Mouse (Mus musculus) skeletal muscle tissue, adult 2 months (tissue): Measurements from ENCODE around the gene Rnaset2a.
"Not testable (repeated sequence)": the region's sequence is repeated elsewhere in the genome, so short reads cannot be mapped to it uniquely, and the experiment has no call there.

Experiments
- DNase-seq: peaks from one replicate; pipeline ENCODE4 v3.0.0-alpha.2; 2012; ENCODE audit warnings: low read depth, low spot score

Rnaset2a gene

DNA sequence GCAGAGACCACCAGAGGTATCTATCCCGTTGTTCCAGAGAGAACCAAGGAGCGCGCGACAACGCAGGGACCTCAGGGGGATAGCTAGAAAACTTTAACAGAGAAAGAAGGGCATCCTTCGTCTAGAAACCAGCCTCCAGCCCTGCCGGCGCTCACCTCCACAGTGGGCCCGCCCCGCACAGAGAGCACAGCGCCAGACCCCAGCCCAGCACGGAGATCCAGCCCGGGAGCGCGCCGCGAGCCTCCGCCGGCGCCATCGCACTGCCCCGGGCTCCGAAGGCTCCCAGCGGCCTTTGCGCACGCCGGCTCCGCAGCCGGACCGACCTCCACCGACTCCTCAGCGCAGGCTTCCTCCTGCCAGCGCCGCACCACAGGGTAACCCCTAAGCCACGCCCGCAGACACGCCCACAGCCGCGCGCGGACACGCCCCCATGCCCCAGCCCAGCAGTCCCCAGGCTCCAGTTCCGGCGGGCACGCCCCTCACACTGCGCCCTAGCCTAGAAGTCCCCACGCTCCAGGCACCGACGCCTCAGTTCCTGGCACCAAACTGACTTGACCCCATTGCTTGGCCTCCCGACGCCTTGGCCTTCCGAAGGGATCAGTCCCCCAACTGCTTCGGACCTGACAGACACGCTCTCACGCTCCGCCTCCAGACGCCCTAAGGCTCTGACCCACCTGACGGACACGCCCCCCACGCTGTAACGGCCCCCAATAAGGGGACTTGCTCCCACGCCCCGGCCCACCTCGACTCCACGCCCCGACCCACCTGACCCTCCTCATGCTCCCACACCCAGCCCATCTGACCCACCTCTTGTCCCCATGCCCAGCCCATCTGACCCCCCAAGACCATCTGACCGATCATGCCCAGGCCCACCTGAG, at the start of gene Rnaset2a, which contains the start of gene Gm49673:
TSS of gene Rnaset2a (minus strand) at position 659 of the 878 bp plus-strand sequence.
TSS of gene Gm49673 (minus strand) at position 350 of the 878 bp plus-strand sequence.
- not testable (repeated sequence) for DNase-seq

DNA sequence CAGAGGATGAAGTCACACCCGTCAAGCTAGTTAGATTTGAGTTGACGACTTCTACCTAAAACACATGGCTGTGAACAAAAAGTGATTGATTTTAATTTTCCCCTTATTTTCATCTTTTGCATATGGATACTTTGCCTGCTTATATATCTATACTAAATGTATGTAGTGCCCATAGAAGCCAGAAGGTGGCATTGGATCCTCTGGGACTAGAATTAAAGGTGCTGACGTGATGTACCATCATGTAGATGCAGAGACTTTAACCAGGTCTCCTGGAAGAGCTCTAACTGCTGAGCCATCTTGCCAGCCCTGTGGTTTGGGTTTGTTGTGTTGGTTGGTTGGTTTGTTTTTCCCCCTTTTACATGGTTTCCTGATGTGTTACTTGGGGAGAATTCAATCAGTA, 49.8 kb upstream of the Rnaset2a start:
- DNase-seq = no peak

DNA sequence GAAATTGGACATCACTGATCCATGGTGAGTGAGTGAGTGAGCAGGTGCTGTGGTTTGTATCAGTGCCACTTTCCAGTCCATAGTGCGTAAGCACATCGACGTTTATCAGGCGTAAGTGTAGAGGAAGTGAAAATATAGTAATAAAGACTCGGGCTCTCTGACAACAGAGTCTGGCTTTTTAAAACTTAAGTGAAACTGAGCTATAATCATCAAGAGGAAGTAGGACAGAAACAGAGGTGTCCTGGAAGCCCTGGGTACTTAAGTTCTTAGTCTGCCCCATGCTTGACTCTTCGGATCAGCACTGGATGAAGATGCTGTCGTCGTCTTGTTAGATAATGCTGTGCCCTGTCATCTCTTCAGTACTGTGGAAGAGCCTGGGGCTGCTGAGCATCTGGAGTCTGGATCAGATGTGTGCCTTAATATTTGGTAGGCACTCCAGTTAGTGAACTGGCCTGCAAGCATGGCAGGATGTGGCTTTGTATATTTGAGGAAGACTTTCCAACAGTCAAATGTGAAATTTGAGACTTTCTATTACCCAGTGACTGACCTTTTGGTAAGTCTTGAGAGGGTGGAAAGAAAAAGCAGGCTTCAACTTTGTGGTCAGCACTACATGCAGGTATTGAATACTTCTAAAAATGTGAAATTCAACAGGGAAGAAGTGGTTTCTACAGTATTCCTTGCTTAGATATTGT, 47.9 kb upstream of the Rnaset2a start:
- DNase-seq = peak; percentile 31

DNA sequence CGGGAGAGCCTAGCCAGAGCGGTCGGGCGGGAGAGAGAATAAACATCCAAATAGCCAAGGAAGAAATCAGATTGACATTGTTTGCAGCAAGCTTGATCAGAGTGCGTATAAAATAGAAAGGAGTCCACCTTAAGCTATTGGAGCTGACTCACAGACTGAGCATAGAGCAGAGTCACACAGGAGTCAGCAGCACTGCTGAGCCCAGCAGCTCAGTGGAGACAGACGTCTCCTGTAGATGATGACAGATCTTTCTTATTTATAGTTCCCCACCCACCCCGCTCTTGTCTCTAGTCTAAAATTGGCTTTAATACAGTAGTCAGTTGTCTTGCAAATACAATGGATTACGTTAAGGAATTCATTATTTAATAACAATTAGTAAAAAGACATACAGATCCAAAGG, 45.8 kb upstream of the Rnaset2a start:
- DNase-seq = no peak

DNA sequence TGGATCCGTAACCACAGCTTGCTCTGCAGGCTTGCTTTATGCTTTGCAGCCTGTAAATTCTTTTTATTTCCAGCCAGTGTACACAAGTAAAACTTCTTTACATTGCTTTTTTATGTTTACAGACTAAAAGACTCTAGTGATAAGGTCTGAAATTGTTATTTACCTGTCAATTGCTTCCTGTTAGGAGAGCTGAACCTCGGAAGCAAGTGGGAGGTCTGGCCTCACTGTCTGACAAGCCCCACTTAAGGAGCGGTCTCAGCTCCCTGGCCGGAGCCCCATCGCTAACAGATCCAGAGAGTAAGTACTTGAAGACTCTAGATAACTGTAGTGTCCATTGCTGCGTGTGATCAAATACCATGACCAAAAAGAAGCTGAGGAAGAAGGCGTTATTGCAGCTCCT, 36.3 kb upstream of the Rnaset2a start:
- no peak for DNase-seq

DNA sequence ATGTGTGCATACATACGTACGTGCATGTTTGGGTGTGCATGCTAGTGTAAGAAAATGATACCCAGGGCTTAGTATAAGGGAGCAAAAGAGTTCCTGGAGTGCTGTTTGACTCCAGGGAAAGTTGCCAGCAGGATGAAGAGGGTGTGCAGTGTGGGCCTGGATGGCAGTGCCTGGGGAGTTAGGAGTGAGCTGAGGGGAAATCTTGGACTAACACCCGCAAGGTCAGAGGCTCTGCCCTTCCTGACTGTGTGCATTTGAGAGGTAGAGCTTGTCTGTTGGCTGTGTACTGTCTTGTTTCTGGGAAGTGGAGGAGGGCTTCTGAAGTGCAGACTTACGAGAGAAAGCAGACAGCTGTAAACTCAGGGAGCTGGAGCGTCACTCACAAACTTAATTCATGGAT, 35.9 kb upstream of the Rnaset2a start:
- DNase-seq = no peak

DNA sequence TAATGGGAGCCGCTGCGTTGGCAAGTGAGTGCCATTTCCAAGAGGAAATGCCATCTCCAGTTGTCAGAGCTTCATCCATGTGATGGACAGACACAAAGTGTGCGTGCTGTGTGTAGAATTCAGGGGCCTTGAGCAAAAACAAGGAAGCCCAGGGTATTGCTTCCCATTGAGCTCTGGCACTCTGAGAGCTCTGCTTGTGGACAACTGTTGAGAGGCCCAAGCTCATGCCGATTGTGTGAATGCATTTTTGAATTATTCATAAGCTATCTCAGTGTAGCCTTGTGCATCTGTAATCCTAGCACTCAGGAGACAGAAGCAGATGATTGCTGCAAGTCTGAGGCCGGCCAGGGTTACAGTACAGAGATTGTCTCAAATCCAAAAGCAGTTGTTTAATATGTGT, 29.2 kb upstream of the Rnaset2a start:
- DNase-seq = no peak

DNA sequence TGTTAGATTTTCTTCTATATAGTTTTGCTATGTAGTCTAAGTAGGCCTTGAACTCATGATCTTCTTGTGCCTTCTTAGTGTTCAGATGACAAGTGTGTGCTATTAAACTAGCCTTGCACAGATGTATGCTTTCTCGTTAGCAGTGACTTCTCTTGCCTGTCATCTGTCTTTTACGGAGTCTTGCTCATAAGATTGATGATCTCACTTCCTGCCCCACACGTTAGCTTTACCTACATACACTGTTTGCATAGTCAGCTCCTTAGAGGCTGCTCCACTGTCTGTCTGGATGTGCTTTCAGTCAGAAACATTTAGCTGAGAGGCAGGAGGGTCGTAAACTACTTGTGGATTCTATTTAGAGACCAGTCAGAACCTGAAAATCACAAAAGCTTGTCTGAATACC, 23.2 kb upstream of the Rnaset2a start:
- DNase-seq = no peak

DNA sequence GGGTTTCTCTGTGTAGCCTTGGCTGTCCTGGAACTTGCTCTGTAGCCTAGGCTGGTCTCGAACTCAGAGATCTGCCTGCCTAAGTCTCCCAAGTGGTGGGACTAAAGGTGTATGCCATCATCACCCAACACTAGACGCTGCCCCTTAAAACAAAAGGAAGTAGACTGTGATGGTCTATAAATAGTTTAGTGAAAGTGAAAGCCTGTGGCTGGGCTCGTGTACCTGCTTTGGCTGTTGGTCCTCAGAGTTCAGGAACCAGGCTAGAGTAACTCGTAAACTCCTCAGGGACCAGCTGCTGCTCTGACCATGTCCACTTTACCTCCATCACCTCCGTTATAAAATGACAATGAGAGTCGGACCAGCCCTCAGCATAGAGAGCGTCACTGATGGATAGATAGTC, 22.4 kb upstream of the Rnaset2a start:
- no peak for DNase-seq

DNA sequence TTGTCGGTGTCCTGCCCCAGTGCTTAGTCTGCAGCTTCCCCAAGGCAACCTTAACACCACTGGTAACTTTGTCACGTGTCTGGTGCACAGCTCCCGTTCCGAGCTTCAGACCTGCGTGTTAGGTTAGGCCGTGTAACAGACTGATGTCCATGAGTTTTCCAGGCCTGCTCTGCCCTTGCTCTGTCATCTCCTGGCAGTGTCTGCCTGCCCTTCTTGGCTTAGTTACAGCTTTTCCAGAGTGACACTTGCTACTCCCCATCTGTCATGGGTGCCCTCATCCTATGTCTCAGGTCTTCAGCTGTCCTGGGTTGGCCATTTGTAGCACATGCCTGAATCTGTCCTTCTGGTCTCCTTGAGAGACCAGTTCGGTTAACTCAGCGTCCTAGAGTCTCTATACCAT, 19.5 kb upstream of the Rnaset2a start:
- not testable (repeated sequence) for DNase-seq

DNA sequence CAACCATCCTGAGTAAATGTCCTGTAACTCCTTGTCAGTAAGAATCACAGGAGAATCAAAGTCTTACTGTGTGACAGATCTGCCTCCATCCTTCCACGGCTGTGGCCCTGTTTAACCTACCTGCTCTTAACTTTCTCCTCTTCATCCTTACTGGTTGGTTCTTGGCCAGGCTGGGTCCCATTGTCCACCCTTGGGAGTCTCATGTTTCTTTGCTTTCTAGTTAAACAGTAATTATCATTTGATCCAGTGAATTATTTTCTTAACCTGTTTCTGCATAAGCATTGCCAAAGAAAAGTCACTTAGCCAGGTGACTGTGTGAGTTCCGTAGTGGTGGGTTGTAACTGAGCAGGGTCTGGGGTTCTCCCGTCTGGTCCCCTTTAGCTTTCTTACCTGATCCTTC, 18.6 kb upstream of the Rnaset2a start:
- DNase-seq = not testable (repeated sequence)

DNA sequence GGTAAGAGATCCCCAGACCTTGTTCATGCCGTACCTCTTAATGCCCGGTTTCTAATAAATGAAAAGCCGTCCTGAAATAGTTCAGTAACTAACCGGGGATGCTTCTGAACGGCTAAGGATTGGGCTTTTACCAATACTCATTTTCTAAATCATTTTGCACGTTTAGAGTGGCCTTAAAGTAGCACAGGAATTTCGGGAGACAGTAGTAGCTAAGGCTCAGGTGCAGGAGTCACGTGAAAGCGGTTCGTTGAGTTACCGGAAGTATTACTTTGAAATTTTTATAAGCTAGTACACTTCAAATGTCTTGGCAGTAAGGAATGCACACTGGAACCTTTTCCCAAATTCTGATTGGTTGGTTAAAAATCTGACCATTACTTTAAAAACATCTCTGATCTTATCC, 18.1 kb upstream of the Rnaset2a start:
- not testable (repeated sequence) for DNase-seq

DNA sequence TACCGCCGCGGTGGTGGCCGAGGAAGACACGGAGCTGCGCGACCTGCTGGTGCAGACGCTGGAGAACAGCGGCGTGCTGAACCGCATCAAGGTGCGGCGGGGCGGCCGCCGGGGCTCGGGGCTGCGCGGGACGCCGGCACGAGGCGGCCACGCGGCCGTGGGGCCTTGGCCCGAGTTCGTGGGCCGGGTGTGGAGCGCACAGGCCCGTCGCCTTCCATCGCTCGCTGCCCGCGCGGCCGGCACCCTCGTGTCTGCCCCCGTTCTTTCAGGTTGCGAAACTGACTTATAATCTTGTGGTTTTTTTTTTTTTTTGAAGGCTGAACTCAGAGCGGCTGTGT, 17.7 kb upstream of the Rnaset2a start:
- not testable (repeated sequence) for DNase-seq

DNA sequence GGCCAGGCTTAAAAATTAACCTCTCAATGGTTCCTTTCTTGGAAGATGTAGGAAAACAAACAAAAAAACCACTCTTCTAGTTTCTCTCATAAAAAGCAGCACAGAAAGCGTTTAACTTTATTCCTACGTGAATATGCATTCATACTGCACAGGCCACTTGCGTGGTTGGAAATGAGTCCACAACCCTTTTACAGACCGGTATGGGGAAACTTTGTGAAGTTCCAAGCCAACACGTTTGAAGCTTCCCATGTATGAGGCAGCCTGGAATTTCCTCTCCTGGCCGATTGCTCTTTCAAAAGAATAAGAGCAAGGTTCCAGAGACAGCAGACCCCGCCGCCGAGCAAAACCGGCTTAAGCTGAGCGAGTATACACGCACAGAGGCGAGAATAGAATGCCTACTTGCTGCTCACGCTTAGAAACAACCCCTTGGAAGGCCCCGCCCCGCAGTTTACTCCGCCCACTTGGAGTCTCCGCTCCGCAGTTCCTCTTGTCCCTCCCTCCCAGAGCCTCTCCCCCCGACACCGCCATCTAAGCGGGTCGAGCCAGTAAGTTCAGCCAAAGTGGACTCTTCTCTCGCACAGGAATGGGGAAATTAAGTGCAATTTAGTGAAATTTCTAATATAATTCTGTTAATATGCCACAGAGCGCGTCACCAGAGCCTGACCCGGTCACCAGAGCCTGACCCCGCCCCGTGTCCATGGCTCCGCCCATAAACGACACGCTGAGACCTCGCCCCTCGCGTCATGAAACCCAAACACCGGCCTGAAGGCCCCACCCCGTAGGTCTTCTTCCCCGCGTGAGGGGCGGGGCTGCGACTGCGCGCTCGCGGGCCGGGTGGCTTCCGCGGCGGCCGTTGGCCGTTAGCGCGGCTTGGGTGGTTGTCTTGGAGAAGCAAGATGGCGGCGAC, 17.1 kb upstream of the Rnaset2a start, which contains the start of gene Fgfr1op:
TSS of gene Fgfr1op (plus strand) at position 801 of the 907 bp plus-strand sequence.
- DNase-seq = not testable (repeated sequence)

DNA sequence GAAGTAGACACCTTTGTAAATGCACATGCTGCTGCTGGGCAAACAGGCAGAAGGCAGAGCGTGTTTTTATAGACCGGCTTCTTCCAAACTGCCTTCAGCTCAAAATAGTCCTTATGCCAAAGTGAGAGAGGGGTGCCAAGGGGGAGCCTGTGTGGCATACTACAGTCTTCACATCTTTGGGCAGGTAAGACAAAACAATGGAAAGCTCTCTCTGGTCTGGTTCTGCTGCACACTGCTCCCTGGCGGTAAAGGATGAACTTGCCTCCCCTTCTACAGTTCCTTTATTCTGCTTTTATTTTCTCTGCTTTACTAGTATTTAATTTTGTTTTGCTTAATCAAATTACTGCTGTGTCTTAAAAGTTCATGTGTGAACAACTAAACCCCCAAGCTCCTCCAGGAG, 13.1 kb upstream of the Rnaset2a start:
- DNase-seq = not testable (repeated sequence)

DNA sequence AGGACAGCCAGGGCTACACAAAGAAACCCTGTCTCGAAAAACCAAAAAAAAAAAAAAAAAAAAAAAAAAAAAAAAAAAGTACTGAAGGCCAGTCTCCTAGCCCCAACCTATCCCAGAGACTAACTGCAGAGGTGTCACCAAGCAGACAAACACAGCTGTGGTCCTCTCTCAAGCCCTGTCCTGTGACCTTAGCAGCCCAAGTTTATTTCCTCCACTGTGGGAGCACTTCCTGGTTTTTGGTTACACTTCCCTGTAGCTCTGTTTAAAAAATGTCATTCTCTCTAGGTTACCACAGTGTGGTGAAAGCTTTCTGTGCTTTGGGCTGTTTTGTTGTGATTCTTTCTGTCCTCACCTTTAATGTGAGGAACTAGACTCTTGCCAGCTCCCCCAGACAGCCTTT, 10.7 kb upstream of the Rnaset2a start:
- not testable (repeated sequence) for DNase-seq

DNA sequence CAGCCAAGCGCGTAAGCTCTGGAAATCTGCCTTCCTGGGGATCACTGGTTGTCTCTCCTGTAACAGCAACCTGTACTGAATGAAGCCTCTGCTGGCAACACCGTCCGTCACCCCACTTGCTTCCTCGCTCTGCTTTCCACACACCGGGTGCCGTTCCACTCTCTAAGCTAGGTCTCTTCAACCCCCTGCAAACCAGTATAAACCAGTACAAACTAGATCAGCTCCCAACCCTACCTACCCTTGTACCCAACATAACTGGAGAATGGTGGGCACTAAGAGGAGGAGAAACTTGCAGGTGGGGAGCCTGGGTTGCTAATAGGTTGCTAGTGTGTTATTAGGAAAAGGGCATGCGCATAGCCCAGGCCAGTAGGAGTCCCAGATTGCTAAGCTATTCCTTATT, 8.1 kb upstream of the Rnaset2a start:
- not testable (repeated sequence) for DNase-seq

DNA sequence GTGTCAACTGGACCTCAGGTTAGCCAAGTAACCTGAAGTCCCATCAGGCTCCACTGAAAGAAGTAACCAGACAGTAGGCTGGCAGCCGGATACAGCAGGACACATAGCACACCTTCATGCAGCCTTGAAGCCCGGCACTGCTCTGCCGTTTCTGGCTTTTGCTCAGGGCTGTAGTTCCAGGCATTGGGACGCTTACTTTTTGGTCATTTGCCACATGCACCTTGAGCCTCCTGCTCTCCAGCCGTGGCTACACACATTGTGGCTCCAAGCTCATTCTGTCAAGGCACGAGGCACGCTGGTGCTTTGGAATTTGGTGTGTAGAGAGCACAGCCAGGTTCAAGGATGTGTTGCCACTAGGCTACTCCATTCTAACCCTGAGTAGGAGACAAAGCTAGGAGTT, 7.1 kb upstream of the Rnaset2a start:
- DNase-seq = not testable (repeated sequence)

DNA sequence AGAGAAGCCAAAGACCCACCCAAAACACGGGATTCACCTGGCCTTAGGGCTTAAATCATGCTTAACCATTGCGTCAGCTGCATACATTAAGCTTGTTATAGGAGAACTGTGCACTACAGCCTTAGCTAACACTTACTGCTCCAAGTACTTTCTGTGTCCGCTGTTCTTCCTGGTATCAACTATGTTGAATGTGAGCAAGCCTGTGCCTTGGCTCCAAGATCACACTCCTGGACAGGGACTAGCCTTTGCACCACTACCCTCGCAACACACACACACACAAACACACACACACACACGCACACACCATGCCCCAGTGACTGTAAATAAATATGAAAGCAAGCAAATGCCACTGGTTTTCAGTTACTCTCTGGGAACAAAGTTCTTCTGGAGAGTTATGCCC, 966 bp downstream of the Rnaset2a start:
- peak; percentile 32 for DNase-seq

DNA sequence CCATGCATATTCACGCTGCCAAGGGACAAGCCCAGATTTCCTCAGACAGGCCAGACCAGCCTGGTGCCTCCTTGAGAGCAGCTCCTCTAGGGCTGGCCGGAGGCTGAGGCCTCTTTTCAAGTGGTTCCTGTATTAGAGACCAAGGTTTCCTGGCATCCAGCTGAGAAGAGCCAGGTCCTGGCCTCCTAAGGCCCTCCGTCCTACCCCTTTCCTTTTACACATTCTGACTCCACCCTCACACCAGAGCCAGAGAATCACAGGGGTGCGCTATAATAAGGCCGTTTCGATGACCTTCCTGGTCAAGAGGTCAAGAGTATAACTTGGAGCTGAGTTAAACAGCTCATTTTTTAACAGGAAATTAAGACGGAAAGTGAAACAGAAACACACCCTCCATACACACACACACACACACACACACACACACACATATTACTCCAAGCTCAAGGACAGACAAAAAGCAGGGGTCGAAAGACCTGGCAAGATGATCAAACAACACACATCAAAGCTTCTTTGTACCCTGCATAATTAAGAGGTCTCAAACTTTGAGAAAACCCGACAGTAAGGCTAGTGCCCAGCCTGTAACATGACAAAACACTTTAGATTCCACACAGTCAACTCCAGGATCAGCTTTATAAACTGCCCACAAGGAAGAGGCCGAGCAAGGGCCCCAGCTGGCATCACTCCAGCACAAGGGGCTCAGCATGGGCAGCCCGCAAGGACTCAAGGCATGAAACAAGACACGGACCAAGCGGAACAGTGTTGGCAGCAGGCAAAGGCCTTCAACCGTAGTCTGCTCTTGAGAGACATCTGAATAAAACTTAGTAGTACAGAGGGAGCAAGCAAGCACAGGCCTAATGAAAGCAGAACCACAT, 3.9 kb downstream of the Rnaset2a start:
- not testable (repeated sequence) for DNase-seq

DNA sequence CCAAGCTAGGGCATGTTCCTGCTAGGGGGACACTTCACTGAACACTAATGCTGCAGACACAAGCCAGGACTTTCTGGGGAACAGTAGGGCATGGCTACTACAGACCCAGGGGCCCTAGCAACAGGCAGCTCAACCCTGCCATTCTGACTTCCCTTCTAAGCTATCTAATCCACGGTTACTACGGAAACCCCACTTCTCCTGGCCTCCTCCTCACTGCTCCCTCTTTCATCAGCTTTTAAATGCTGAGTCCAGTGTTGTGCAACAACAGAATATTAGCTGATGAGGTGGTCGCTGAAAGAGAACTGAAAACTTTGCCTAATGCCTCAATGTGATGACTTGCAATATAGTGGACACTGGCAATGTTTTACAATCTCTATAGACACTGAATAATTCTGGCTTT, 7.7 kb downstream of the Rnaset2a start:
- not testable (repeated sequence) for DNase-seq
